Mouse (Mus musculus) liver, embryonic 15.5 days (tissue): ENCODE measurements around the gene Rnf113a2. TPM values are rescaled to one million over a fixed set of nuclear protein-coding genes. Genes with fewer than 3 reads are reported as not detected.

ENCODE experiments used
- ATAC-seq: fragments of 200-750 bp; cut with Nextera tagmentation; 2 replicates; pipeline ENCODE4 v1.8.0; 2017; ENCODE audit warnings: moderate number of reproducible peaks, mild to moderate bottlenecking, moderate library complexity; ENCODE audit not compliant: insufficient read depth
- H3K27ac ChIP-seq: fragments of 300-500 bp; sonication (generic); replicated peaks from 2 replicates; pipeline ENCODE4 v1.5.1; 2015; ENCODE audit warnings: mild to moderate bottlenecking, inconsistent platforms
- H3K27me3 ChIP-seq: fragments of 300-500 bp; sonication (generic); 2 replicates; pipeline ENCODE4 v1.6.1; 2015; ENCODE audit warnings: mild to moderate bottlenecking, inconsistent platforms
- H3K36me3 ChIP-seq: fragments of 300-500 bp; sonication (generic); replicated peaks from 2 replicates; pipeline ENCODE4 v1.6.1; 2015; ENCODE audit warnings: moderate library complexity, mild to moderate bottlenecking, inconsistent platforms
- H3K4me1 ChIP-seq: fragments of 300-500 bp; sonication (generic); replicated peaks from 2 replicates; pipeline ENCODE4 v1.6.1; 2015; ENCODE audit warnings: inconsistent platforms
- H3K4me2 ChIP-seq: fragments of 300-500 bp; sonication (generic); 2 replicates; pipeline ENCODE4 v1.6.1; 2015; ENCODE audit warnings: moderate library complexity, mild to moderate bottlenecking, inconsistent platforms
- H3K4me3 ChIP-seq: fragments of 300-500 bp; sonication (generic); replicated peaks from 2 replicates; pipeline ENCODE4 v1.5.1; 2015; ENCODE audit warnings: mild to moderate bottlenecking, inconsistent platforms
- H3K9ac ChIP-seq: fragments of 300-500 bp; sonication (generic); 2 replicates; pipeline ENCODE4 v1.6.1; 2015; ENCODE audit warnings: moderate library complexity, mild to moderate bottlenecking, inconsistent platforms
- H3K9me3 ChIP-seq: fragments of 300-500 bp; sonication (generic); replicated peaks from 2 replicates; pipeline ENCODE4 v1.6.1; 2016; ENCODE audit warnings: inconsistent platforms
- WGBS: fragments of 180-500 bp; shearing (Covaris S2); methylation state at CpG from one replicate; pipeline ENCODE4 v1.1.7; 2015; ENCODE audit warnings: mixed read lengths; ENCODE audit not compliant: insufficient replicate concordance; 5-methylcytosine and 5-hydroxymethylcytosine counted together
- polyA plus RNA-seq: library from polyadenylated mRNA; unstranded; fragments of >200 nt; fragmentation: Nextera tagmentation; extraction: Ambion mirVana; gene quantifications from 2 replicates; pipeline ENCODE4 v1.2.1, GENCODE M21; 2015

Rnf113a2 gene
- polyA plus RNA-seq, 1 experiment from 2014 or later: 12.6 TPM

DNA sequence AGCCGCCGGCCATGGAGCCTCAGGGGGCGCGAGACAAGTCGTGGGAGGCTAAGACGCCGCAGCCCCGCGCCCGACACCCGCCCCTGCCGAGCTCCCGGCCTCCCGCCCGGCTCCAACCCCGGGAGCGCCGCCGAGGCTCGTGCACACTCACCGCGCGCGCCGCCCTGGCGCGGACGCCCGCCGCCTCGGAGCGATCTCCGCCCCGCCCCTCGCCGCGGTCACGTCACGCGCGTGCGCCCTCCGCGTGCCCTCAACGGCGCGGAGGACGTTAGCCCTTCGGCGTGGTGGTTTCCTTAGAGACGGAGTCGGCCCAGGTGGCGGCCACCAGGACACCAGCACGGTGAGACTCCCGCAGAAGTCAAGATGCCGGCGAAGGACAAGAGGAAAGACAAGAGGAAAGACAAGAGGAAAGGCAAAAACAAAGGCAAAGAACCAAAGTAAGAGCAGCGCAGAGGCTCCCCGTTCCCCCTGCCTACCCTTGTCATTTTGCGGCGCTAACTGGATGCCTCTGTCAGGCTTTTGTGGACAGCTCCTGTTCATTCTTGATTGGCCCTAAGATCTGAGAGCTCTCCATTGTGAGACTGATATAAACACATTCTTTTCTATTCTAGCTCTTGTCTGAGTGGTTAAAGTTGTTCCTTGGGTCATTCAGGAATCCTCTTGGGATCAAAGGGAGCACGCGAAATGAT lies 8.0 kb upstream of the Rnf113a2 start, which contains the start of the genes Entpd5 and Bbof1:
Entpd5 (minus strand) TSS at position 211 of the 689 bp plus-strand sequence.
Bbof1 (plus strand) TSS at position 253 of the 689 bp plus-strand sequence.
- Histone ChIP-seq H3K36me3 (no peaks in the 10 kb centered on the region), H3K4me2 (peak within 1 kb of the TSS; percentile 99), H3K9me3 (no peaks in the 10 kb centered on the region), H3K27ac (peak within 1 kb of the TSS; percentile 81), H3K4me1 (peaks cover 21% of the 10 kb centered on the region), H3K27me3 (no peaks in the 10 kb centered on the region; the same call in 1 of the 2 replicates), H3K9ac (peak within 1 kb of the TSS; percentile 78), H3K4me3 (peak within 1 kb of the TSS; percentile 86)
- peak; percentile 95 for ATAC-seq
- 2% methylated on average over 63 of the region's 63 CpGs for WGBS

DNA sequence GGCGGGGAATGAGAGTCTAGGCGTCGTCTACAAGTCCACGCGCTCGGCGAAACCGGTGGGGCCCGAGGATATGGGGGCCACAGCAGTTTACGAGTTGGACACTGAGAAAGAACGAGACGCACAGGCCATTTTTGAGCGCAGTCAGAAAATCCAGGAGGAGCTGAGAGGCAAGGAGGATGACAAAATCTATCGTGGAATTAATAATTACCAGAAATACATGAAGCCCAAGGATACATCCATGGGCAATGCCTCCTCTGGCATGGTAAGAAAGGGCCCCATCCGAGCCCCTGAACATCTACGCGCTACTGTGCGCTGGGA lies 568 bp downstream of the Rnf113a2 start:
- Histone ChIP-seq H3K4me3 (peak overlapping the region; percentile 77), H3K9me3 (no peaks in the 10 kb centered on the region), H3K27me3 (no peaks in the 10 kb centered on the region), H3K36me3 (no peaks in the 10 kb centered on the region), H3K9ac (peak overlapping the region; percentile 77), H3K4me2 (peak overlapping the region; percentile 93), H3K4me1 (peaks cover 9% of the 10 kb centered on the region), H3K27ac (peak overlapping the region; percentile 93)
- WGBS: 34% methylated on average over 18 of the region's 18 CpGs
- no peak for ATAC-seq

DNA sequence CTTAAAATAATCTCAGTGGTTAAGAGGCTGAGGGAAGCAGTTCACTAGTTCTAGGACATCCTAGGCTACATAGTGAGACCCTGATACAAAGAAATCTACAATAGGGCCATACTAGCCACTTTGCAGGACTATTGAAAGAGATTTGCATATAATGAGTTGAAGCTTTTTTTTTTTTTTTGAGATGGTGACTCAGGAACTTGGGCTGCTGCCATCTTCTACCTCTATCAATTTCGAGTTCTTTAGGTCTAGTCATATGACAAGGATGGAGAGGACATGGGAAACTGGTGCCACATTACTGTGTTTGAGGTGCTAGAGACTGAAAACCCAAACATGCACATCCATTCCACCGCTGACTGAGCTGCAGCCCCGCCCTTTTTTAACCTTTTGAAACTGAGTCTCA lies 7.0 kb downstream of the Rnf113a2 start:
- Histone ChIP-seq H3K4me2 (no peak overlapping the region), H3K27ac (no peak overlapping the region), H3K27me3 (no peaks in the 10 kb centered on the region), H3K4me3 (no peak overlapping the region), H3K4me1 (no peaks in the 10 kb centered on the region), H3K9ac (no peak overlapping the region), H3K36me3 (no peaks in the 10 kb centered on the region), H3K9me3 (no peaks in the 10 kb centered on the region)
- ATAC-seq: no peak
- WGBS: 46% methylated on average over 3 of the region's 3 CpGs

DNA sequence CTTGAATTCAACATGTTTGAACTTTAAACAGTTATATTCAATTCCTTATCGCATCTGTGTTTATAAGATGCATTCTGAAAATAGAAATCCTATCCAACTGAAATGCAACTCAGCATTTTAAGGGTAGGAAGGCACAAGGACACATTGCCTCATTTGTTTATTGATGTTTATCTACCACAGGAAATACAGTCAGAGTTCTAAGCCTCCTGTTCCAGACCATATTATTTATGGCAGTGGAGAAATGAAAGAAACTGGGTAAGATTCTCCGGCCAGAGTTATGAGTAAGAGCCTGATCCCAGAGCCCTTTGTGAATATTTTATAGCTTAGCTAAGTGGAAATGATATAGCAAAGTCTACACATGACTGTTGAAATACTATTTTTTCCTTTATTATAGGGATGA lies 12.8 kb downstream of the Rnf113a2 start:
- no peak for ATAC-seq
- H3K4me1 ChIP-seq: no peaks in the 10 kb centered on the region
- no peaks in the 10 kb centered on the region for H3K9me3 ChIP-seq
- 77% methylated on average over 2 of the region's 2 CpGs for WGBS
- peaks cover 12% of the 10 kb centered on the region; the same call in 1 of the 2 replicates for H3K36me3 ChIP-seq
- H3K4me2 ChIP-seq: no peak overlapping the region
- no peak overlapping the region for H3K27ac ChIP-seq
- H3K4me3 ChIP-seq: no peak overlapping the region
- no peak overlapping the region for H3K9ac ChIP-seq
- H3K27me3 ChIP-seq: no peaks in the 10 kb centered on the region

DNA sequence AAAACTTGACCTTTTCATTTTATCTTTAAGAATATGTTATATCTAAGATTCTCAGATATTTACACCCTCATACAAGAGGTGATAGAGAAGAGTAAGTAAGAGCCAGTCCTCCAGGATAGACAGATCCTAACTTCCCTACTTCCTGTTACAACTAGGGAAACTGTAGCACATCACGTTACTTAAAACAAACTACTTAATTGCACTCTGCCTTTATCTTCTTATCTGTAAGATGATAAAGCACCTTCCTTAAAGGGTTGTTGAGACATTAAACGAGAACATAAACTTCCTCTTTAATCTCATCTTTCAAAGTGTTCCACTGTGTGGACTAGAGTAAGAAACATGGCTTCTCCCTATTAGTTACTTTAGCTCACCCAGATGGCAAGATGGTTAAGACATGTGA lies 21.7 kb downstream of the Rnf113a2 start:
- no peaks in the 10 kb centered on the region for H3K4me1 ChIP-seq
- WGBS: 41% methylated on average over 2 of the region's 2 CpGs
- no peak overlapping the region for H3K27ac ChIP-seq
- peaks cover 9% of the 10 kb centered on the region; the same call in 1 of the 2 replicates for H3K36me3 ChIP-seq
- no peak overlapping the region for H3K4me3 ChIP-seq
- no peaks in the 10 kb centered on the region for H3K27me3 ChIP-seq
- no peak for ATAC-seq
- H3K4me2 ChIP-seq: no peak overlapping the region
- H3K9me3 ChIP-seq: no peaks in the 10 kb centered on the region
- H3K9ac ChIP-seq: no peak overlapping the region

DNA sequence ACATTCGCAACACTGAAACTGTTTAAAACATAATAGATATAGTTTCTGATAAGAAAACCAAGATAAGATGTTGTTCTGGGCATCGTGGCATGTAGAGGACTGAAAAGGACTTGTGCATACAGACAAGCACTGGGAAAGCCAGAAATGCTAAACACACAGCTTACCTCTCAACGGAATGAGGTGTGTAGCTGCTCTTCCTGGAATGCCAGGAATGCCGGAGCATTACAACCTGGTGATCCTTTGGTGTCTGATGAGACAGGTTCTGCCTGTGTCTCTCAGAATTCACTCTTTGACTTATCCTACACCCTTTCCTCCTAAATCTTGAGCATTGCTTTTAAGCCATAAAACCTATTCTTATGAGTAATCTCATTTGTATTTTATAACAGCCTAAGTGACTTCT lies 25.5 kb downstream of the Rnf113a2 start:
- Histone ChIP-seq H3K36me3 (peaks cover 9% of the 10 kb centered on the region; the same call in 1 of the 2 replicates), H3K27me3 (peaks cover 10% of the 10 kb centered on the region; the same call in 1 of the 2 replicates), H3K9ac (no peak overlapping the region), H3K4me1 (no peaks in the 10 kb centered on the region), H3K4me2 (no peak overlapping the region), H3K4me3 (no peak overlapping the region), H3K9me3 (no peaks in the 10 kb centered on the region), H3K27ac (no peak overlapping the region)
- 57% methylated on average over 4 of the region's 4 CpGs for WGBS
- no peak for ATAC-seq

DNA sequence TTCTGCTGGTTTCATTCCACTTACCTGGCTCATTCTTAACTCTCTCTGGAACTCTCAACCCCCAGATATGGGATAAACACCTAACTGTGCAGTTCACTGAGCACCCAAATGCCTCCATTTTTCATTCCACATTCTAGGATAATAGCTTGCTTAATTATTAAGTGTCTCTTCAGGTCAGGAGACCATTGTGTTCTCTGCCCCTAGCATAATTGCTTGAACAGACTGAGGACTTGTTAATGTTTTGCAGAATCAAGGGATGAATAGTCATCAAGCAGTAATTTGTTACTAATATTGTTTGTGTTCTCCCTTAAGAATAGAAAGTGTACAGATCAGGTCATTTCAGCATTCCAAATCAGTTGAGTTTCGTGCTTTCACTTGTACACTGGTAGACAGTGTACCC lies 30.4 kb downstream of the Rnf113a2 start:
- no peak overlapping the region for H3K4me3 ChIP-seq
- no peaks in the 10 kb centered on the region for H3K36me3 ChIP-seq
- H3K4me2 ChIP-seq: no peak overlapping the region
- no peak overlapping the region for H3K27ac ChIP-seq
- H3K9me3 ChIP-seq: no peaks in the 10 kb centered on the region
- 58% methylated on average over 1 of the region's 1 CpGs for WGBS
- no peak for ATAC-seq
- H3K9ac ChIP-seq: no peak overlapping the region
- H3K4me1 ChIP-seq: peaks cover 15% of the 10 kb centered on the region
- peaks cover 18% of the 10 kb centered on the region; the same call in 1 of the 2 replicates for H3K27me3 ChIP-seq

DNA sequence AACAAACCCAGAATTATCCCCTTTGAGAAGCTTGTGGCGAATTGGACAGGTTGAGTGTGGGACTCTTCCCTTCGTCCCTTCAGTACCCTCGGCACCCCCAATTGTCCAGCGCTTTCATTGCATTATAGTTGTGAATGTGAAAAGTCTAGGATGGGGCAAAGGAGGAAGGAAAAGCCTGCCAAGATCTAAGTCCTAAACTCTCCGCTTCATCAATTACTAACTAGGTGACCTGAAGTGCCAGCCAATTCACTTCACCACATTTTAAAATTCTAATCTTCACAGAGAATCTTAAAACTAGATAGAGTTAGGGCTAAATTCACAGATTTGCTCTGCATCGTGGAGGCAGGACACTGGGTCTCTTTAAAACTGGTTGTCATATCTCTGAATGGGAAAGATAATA lies 31.2 kb downstream of the Rnf113a2 start:
- Histone ChIP-seq H3K27ac (no peak overlapping the region), H3K4me3 (no peak overlapping the region), H3K9ac (no peak overlapping the region), H3K9me3 (no peaks in the 10 kb centered on the region), H3K4me1 (peaks cover 23% of the 10 kb centered on the region), H3K27me3 (peaks cover 18% of the 10 kb centered on the region; the same call in 1 of the 2 replicates), H3K36me3 (no peaks in the 10 kb centered on the region), H3K4me2 (no peak overlapping the region)
- 70% methylated on average over 6 of the region's 6 CpGs for WGBS
- ATAC-seq: no peak

DNA sequence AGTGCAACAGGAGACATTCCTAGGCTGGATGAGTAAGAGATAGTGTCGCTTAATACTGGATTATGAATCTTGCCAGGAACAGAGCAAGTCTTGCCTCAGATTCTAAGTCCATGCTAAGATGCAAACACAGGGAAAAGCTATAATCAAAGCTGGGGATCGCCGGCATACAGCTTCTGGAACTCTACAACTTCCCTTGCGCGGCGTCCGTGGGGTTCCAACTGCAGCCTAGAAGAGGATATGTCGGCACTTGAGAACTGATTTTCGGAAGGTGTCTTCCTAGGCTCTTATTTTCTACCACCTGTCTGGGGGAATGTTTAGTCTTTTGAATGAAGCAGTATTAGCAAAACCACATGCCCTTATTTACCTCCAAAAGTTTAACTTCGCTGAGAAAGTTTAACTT lies 32.9 kb downstream of the Rnf113a2 start:
- peak overlapping the region; percentile 67 for H3K9ac ChIP-seq
- peak overlapping the region; percentile 85 for H3K27ac ChIP-seq
- no peaks in the 10 kb centered on the region for H3K36me3 ChIP-seq
- no peak for ATAC-seq
- H3K4me3 ChIP-seq: peak overlapping the region; percentile 76
- peaks cover 18% of the 10 kb centered on the region; the same call in 1 of the 2 replicates for H3K27me3 ChIP-seq
- 50% methylated on average over 10 of the region's 10 CpGs for WGBS
- no peaks in the 10 kb centered on the region for H3K9me3 ChIP-seq
- peaks cover 38% of the 10 kb centered on the region for H3K4me1 ChIP-seq
- peak overlapping the region; percentile 90 for H3K4me2 ChIP-seq

DNA sequence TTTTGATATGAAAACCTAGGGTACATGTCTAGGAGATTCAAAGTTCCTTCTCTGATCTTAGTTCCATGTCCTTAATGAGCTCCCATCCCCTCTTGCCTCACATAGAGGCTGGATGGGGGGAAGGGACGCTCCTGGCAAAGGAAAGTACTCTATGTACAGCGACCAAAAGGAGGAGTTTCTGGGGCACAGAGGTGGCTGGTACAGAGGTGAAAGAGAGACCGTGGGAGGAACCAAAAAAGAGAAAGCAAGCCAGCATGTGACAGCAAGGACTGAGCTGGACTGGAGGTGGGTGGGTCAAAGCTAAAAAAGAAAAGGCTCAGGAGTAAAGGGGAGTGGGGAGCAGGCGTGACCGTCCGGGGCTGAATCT lies 33.3 kb downstream of the Rnf113a2 start:
- Histone ChIP-seq H3K36me3 (0 out of 2 replicates have a peak, but pooled peaks cover 1% of the 10 kb centered on the region), H3K9me3 (no peaks in the 10 kb centered on the region), H3K4me3 (peak overlapping the region; percentile 76), H3K9ac (peak overlapping the region; percentile 67), H3K27ac (peak overlapping the region; percentile 85), H3K4me2 (peak overlapping the region; percentile 90), H3K4me1 (peaks cover 38% of the 10 kb centered on the region), H3K27me3 (peaks cover 16% of the 10 kb centered on the region; the same call in 1 of the 2 replicates)
- WGBS: 0% methylated on average over 6 of the region's 6 CpGs
- peak; percentile 1; the same call in 1 of the 2 replicates for ATAC-seq

DNA sequence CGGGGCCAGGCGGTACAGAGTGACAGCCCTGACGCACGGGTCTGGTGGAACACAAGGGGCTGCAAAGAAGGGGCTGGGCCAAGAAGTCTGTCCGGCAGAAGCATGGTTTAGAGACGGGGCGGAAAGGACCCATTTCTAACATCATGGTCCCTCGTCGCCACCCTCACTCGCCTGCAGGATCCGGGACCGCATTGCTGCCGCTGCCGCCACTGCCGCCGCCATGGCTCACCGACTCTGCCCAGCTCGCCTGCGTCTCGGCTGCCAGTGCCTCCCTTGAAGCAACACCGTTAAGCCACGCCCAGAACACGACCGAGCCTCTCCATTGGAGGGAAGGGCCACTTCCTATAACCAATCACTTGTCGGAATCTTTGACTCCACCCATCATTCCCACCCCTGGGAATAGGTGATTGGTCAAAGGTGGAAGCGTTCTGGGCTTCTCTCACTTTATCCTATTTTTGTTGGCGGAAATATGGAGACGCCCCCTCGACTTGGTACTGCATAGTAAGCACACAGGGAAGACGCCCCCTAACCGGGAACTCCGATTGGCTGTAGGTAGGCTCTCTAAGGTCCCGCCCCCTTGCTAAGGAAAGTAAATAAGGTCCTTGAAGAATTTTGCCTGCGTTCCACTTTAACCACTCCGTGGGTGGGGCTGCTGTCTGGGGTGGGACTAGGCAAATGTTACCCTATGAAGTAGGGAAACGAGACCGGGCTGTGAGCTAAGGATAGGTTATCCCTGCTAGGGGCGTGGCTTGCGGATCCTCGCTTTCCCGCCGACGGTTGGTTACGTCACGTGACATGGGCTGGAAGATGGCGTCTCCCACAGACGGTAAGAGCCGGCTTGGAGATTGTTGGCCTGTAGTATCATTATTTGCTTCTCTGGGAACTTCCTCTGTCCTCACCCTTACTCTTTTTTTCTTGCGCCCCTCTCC lies 34.0 kb downstream of the Rnf113a2 start, which contains the start of the genes Aldh6a1 and Lin52:
Aldh6a1 (minus strand) TSS at position 287 of the 929 bp plus-strand sequence.
Lin52 (plus strand) TSS at position 705 of the 929 bp plus-strand sequence.
- Histone ChIP-seq H3K4me1 (peaks cover 38% of the 10 kb centered on the region), H3K36me3 (0 out of 2 replicates have a peak, but pooled peaks cover 4% of the 10 kb centered on the region), H3K9ac (peak within 1 kb of the TSS; percentile 73), H3K27me3 (peaks cover 14% of the 10 kb centered on the region; the same call in 1 of the 2 replicates), H3K4me3 (peak within 1 kb of the TSS; percentile 76), H3K4me2 (peak within 1 kb of the TSS; percentile 90), H3K27ac (peak within 1 kb of the TSS; percentile 85), H3K9me3 (no peaks in the 10 kb centered on the region)
- peak; percentile 95 for ATAC-seq
- WGBS: under 1% methylated on average over 49 of the region's 49 CpGs
